Mouse (Mus musculus): ENCODE measurements around the gene Anks6. TPM values are rescaled to one million over a fixed set of nuclear protein-coding genes. Genes with fewer than 3 reads are reported as not detected.

The Anks6 gene
- polyA plus RNA-seq, 1 experiment from 2014 or later, result 2.9 TPM

DNA sequence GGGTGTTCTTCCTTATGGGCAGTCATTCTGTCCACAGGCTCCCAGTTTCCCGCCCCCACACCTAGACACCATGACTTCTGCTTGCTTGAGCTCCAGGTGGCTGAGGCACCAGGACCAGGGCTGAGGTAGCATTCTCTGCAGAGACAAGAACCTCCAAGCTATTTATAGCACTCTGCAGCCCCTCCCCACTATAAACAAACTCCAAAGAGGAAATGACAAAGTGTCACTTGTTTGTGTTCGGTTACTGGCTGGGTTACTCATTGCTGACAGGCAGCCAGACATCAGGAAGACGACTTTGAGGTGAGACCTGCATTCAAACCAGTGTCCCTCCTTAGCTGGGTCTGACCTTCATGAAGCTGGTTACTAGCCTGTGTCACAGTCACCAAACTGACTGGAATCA lies 42.1 kb downstream of the Anks6 start:
- Histone ChIP-seq H3K9me3 (replicated peaks; ENCODE audit: control insufficient read depth, low read length) (no peaks in the 10 kb centered on the region), H3K27me3 (ENCODE audit: control insufficient read depth, insufficient read depth, low read length) (no peaks in the 10 kb centered on the region), H3K4me2 (ENCODE audit: low read depth, low read length) (no peak overlapping the region), H3K4me1 (ENCODE audit: control insufficient read depth, insufficient read depth, low read length) (no peaks in the 10 kb centered on the region; the same call in 1 of the 2 replicates), H3K9ac (replicated peaks; ENCODE audit: low read length) (no peak overlapping the region), H3K36me3 (replicated peaks; ENCODE audit: control insufficient read depth, insufficient read depth, low read depth, low read length) (no peaks in the 10 kb centered on the region), H3K27ac (replicated peaks; ENCODE audit: low read depth, low read length) (no peak overlapping the region), H3K4me3 (ENCODE audit: low read depth, low read length) (no peak overlapping the region)
- no peak for DNase-seq (ENCODE audit: low spot score)
- ATAC-seq (replicated peaks; ENCODE audit: insufficient number of reproducible peaks, low FRiP score, low TSS enrichment, low read depth), result no peak
- 38% methylated on average over 3 of the region's 3 CpGs for WGBS

DNA sequence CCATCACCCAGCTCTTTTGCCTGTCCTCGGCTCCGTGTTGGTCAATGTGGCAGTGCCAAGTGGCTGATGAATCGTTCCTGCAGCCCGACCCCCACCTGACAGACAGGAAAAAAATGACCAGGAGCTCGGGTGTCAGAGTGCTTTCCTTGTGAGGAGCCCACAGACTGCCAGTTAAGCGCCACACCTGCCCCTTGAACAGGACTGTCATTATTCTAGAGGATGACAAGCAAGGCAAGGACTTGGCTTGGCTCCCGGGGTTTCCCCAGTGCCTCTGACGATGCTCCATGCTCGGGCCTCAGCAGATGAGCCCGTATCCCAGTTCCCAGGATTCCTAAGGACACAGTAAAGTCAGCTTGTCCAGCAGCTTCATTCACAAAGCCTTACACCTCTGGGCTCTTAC lies 44.8 kb downstream of the Anks6 start:
- DNase-seq (ENCODE audit: low spot score) (no peak), ATAC-seq (replicated peaks; ENCODE audit: insufficient number of reproducible peaks, low FRiP score, low TSS enrichment, low read depth) (no peak)
- no peak overlapping the region for H3K9ac ChIP-seq (replicated peaks; ENCODE audit: low read length)
- WGBS, result 75% methylated on average over 10 of the region's 10 CpGs
- no peaks in the 10 kb centered on the region for H3K36me3 ChIP-seq (replicated peaks; ENCODE audit: control insufficient read depth, insufficient read depth, low read depth, low read length)
- H3K4me1 ChIP-seq (ENCODE audit: control insufficient read depth, insufficient read depth, low read length), result no peaks in the 10 kb centered on the region; the same call in 1 of the 2 replicates
- H3K9me3 ChIP-seq (replicated peaks; ENCODE audit: control insufficient read depth, low read length), result no peaks in the 10 kb centered on the region
- no peak overlapping the region for H3K4me3 ChIP-seq (ENCODE audit: low read depth, low read length)
- no peak overlapping the region for H3K27ac ChIP-seq (replicated peaks; ENCODE audit: low read depth, low read length)
- H3K4me2 ChIP-seq (ENCODE audit: low read depth, low read length), result no peak overlapping the region
- no peaks in the 10 kb centered on the region for H3K27me3 ChIP-seq (ENCODE audit: control insufficient read depth, insufficient read depth, low read length)

DNA sequence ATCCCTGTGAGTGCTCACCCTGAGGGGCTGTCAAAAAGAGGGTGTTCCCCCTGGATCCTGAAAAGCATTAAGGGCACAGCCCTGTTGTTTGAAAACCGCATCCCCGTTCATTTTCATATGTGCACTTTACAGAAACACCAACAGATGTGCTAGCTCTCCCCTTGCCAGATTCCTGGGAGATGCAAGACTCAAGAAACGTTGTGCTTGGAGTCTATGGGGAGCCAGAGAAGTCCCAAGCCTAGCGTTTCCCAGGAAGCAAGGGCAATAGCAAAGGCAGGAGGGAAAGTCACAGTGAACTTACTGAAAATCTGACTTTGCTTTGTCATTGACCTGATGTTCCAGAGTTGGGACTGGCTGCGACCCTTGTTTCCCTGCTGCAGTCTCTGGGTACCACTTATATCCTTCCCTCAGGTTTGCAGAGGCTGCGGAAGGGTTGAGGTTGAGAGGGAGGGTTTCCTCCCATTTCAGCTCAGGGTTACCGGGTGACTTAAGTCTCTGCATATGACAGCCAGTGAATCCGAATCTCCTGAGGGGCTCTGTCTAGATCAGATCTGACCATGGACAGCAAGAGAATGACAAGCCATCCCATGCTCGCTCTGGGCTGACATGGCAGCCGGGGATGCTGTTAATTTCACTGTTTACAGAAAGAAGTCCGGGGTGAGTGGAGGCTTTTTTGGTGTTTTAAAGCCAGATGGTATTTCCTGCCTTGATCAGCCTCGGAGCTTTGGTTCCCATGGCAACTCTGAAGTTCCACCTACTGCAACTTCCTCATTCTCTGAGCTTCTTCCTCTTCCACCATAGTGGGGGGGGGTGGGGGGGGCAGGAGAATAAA lies 46.6 kb downstream of the Anks6 start:
- ATAC-seq (replicated peaks; ENCODE audit: insufficient number of reproducible peaks, low FRiP score, low TSS enrichment, low read depth) (no peak), DNase-seq (ENCODE audit: low spot score) (peak; percentile 45)
- Histone ChIP-seq H3K4me3 (ENCODE audit: low read depth, low read length) (no peak overlapping the region), H3K27ac (replicated peaks; ENCODE audit: low read depth, low read length) (no peak overlapping the region), H3K4me2 (ENCODE audit: low read depth, low read length) (no peak overlapping the region), H3K27me3 (ENCODE audit: control insufficient read depth, insufficient read depth, low read length) (no peaks in the 10 kb centered on the region), H3K36me3 (replicated peaks; ENCODE audit: control insufficient read depth, insufficient read depth, low read depth, low read length) (no peaks in the 10 kb centered on the region), H3K9me3 (replicated peaks; ENCODE audit: control insufficient read depth, low read length) (no peaks in the 10 kb centered on the region), H3K4me1 (ENCODE audit: control insufficient read depth, insufficient read depth, low read length) (no peaks in the 10 kb centered on the region; the same call in 1 of the 2 replicates), H3K9ac (replicated peaks; ENCODE audit: low read length) (no peak overlapping the region)
- WGBS, result 46% methylated on average over 12 of the region's 12 CpGs

DNA sequence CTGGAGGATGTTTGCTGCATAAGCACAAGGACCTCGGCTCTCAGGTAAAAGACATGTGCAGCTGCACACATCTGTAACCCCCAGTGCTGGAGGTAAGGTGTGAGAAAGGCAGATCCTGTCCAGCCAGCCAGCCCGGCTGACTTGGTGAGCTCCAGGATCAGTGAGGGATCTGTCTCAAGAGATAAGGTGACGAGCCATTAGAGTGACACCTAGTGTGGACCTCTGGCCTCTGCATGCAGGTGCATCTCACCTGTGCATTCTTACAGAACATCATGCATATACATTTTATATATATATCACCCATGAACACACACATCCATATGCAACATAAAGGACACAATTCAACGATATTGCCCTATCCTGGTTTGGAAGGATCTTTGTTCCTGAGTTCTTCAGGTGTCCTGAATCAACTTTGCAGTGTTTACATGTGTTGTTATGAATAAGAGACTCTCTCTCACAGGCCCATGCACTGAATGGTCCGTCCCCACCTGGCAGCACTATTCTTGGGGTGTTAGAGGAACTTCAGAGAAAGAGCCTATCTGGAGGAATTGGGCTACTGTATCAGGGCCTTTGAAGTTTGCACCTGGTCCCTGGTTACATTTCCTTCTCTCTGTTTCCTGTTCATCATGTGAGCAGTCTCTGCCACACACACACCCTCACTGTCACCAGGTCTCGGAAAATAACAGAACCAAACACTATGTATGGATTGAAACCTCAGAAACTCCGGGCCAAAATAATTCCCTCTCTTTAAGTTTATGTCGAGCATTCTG lies 56.4 kb downstream of the Anks6 start:
- H3K4me1 ChIP-seq (ENCODE audit: control insufficient read depth, insufficient read depth, low read length), result no peaks in the 10 kb centered on the region
- H3K4me2 ChIP-seq (ENCODE audit: low read depth, low read length), result no peak overlapping the region
- 71% methylated on average over 8 of the region's 8 CpGs for WGBS
- no peak overlapping the region for H3K4me3 ChIP-seq (ENCODE audit: low read depth, low read length)
- ATAC-seq (replicated peaks; ENCODE audit: insufficient number of reproducible peaks, low FRiP score, low TSS enrichment, low read depth), result no peak
- no peak for DNase-seq (ENCODE audit: low spot score)
- no peaks in the 10 kb centered on the region for H3K27me3 ChIP-seq (ENCODE audit: control insufficient read depth, insufficient read depth, low read length)
- H3K9ac ChIP-seq (replicated peaks; ENCODE audit: low read length), result no peak overlapping the region
- no peak overlapping the region for H3K27ac ChIP-seq (replicated peaks; ENCODE audit: low read depth, low read length)
- no peaks in the 10 kb centered on the region for H3K36me3 ChIP-seq (replicated peaks; ENCODE audit: control insufficient read depth, insufficient read depth, low read depth, low read length)
- no peaks in the 10 kb centered on the region for H3K9me3 ChIP-seq (replicated peaks; ENCODE audit: control insufficient read depth, low read length)

DNA sequence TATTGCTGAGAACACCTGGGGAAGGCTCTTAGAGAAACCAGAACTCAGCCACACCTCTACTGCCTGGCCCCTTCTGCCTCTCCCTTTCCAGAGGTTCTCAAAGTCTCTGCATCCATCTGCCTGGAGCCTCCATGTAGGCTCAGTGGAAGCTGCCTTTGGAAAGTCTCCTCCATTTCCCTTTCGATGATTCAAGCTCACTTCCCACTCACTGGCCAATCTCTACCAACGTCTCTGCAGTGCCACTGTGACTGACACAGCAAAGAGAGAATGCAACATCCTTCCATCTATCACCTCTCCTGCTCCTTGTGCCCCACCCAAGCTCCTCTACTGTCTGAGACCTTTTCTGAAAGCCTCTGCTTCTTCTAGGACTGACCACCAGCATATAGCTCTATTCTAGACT lies 59.3 kb downstream of the Anks6 start:
- H3K27me3 ChIP-seq (ENCODE audit: control insufficient read depth, insufficient read depth, low read length), result 0 out of 2 replicates have a peak, but pooled peaks cover 2% of the 10 kb centered on the region
- no peak overlapping the region for H3K4me3 ChIP-seq (ENCODE audit: low read depth, low read length)
- H3K9ac ChIP-seq (replicated peaks; ENCODE audit: low read length), result no peak overlapping the region
- no peak overlapping the region for H3K4me2 ChIP-seq (ENCODE audit: low read depth, low read length)
- no peaks in the 10 kb centered on the region for H3K9me3 ChIP-seq (replicated peaks; ENCODE audit: control insufficient read depth, low read length)
- no peak overlapping the region for H3K27ac ChIP-seq (replicated peaks; ENCODE audit: low read depth, low read length)
- 88% methylated on average over 2 of the region's 2 CpGs for WGBS
- no peak for ATAC-seq (replicated peaks; ENCODE audit: insufficient number of reproducible peaks, low FRiP score, low TSS enrichment, low read depth)
- no peak for DNase-seq (ENCODE audit: low spot score)
- no peaks in the 10 kb centered on the region for H3K4me1 ChIP-seq (ENCODE audit: control insufficient read depth, insufficient read depth, low read length)
- no peaks in the 10 kb centered on the region for H3K36me3 ChIP-seq (replicated peaks; ENCODE audit: control insufficient read depth, insufficient read depth, low read depth, low read length)

DNA sequence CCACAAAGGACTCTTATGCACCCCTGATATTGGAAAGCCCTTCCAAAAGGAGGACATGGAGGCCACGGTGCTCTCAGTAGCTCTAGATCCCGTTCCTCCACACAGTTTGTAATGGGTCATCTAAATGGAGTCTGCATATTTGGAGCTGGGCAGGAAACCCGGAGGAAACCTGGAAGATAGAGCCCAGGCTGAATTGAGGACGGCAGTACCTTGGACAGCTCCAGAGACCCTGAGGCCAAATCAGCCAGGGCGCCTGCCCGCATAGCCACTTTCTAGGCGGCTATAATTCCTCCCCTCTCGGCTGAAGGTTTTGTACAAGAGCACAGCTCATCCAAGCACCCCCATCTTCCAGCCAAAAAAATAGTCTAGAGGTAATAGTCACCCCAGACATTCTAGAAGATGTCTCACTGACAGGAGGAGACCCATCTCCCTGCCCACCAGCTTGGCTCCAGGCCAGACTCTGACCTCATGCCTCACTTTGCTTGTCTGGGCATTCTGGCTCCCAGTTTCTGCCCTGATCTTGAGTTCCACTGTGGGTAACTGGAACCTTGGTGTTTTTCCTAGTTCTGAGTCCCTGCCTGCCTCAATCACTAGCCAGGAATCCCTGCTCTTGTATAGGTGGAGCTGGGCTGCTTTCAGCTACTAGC lies 64.3 kb downstream of the Anks6 start:
- H3K36me3 ChIP-seq (replicated peaks; ENCODE audit: control insufficient read depth, insufficient read depth, low read depth, low read length), result no peaks in the 10 kb centered on the region
- ATAC-seq (replicated peaks; ENCODE audit: insufficient number of reproducible peaks, low FRiP score, low TSS enrichment, low read depth) (no peak), DNase-seq (ENCODE audit: low spot score) (peak; percentile 86)
- H3K27me3 ChIP-seq (ENCODE audit: control insufficient read depth, insufficient read depth, low read length), result peaks cover 42% of the 10 kb centered on the region
- no peak overlapping the region for H3K27ac ChIP-seq (replicated peaks; ENCODE audit: low read depth, low read length)
- no peak overlapping the region for H3K9ac ChIP-seq (replicated peaks; ENCODE audit: low read length)
- WGBS, result 8% methylated on average over 8 of the region's 8 CpGs
- no peaks in the 10 kb centered on the region for H3K9me3 ChIP-seq (replicated peaks; ENCODE audit: control insufficient read depth, low read length)
- H3K4me3 ChIP-seq (ENCODE audit: low read depth, low read length), result no peak overlapping the region
- H3K4me2 ChIP-seq (ENCODE audit: low read depth, low read length), result no peak overlapping the region
- peaks cover 2% of the 10 kb centered on the region; the same call in 1 of the 2 replicates for H3K4me1 ChIP-seq (ENCODE audit: control insufficient read depth, insufficient read depth, low read length)

DNA sequence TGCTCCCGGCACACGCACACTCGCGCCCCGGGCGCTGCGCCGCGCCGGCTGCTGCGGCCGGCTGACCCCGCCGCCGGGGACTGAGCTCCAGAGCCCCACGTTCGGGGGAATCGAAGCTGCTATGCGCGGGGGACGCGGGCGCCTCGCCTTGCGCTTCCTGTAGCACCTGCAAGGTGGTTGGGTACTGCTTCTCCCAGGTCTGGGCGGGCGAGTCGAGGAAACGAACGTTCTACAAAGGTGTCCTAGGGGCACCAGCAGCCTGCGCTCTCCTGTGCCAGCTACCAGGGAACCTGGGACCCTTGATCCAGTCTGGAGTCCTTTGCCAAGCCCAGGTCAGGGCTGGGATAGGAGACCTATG lies 65.3 kb downstream of the Anks6 start:
- 3% methylated on average over 14 of the region's 31 CpGs for WGBS
- ATAC-seq (replicated peaks; ENCODE audit: insufficient number of reproducible peaks, low FRiP score, low TSS enrichment, low read depth) (no peak), DNase-seq (ENCODE audit: low spot score) (no peak)
- Histone ChIP-seq H3K27me3 (ENCODE audit: control insufficient read depth, insufficient read depth, low read length) (peaks cover 42% of the 10 kb centered on the region), H3K4me2 (ENCODE audit: low read depth, low read length) (peak overlapping the region; percentile 97), H3K9ac (replicated peaks; ENCODE audit: low read length) (no peak overlapping the region; the same call in none of the 2 replicates), H3K36me3 (replicated peaks; ENCODE audit: control insufficient read depth, insufficient read depth, low read depth, low read length) (no peaks in the 10 kb centered on the region), H3K4me3 (ENCODE audit: low read depth, low read length) (peak overlapping the region; percentile 49), H3K9me3 (replicated peaks; ENCODE audit: control insufficient read depth, low read length) (no peaks in the 10 kb centered on the region), H3K4me1 (ENCODE audit: control insufficient read depth, insufficient read depth, low read length) (peaks cover 2% of the 10 kb centered on the region; the same call in 1 of the 2 replicates), H3K27ac (replicated peaks; ENCODE audit: low read depth, low read length) (no peak overlapping the region)

Data from embryonic facial prominence, embryonic 11.5 days (tissue).